Mouse (Mus musculus) lung, embryonic 14.5 days (tissue): ENCODE measurements at regions not wholly inside any gene's neighbourhood (a gene's known extent, or its start where the extent isn't known, plus 50 kb on each side); places are given as distances from the start of the nearest gene placed in this dataset.

ENCODE experiments used
- ATAC-seq: fragments of 200-750 bp; cut with Nextera tagmentation; 2 replicates; pipeline ENCODE4 v1.8.0; 2017; ENCODE audit warnings: mild to moderate bottlenecking, moderate TSS enrichment, moderate library complexity; ENCODE audit not compliant: insufficient read depth
- DNase-seq: peaks from one replicate; pipeline ENCODE4 v3.0.0-alpha.2; 2015
- H3K27ac ChIP-seq: fragments of 300-500 bp; sonication (generic); 2 replicates; pipeline ENCODE4 v1.5.1; 2014; ENCODE audit warnings: low read depth, mild to moderate bottlenecking, moderate library complexity
- H3K27me3 ChIP-seq: fragments of 300-500 bp; sonication (generic); 2 replicates; pipeline ENCODE4 v1.6.1; 2014; ENCODE audit warnings: low read length, control low read depth; ENCODE audit not compliant: insufficient read depth
- H3K36me3 ChIP-seq: fragments of 300-500 bp; sonication (generic); 2 replicates; pipeline ENCODE4 v1.6.1; 2014; ENCODE audit warnings: control low read depth; ENCODE audit not compliant: insufficient read depth
- H3K4me1 ChIP-seq: fragments of 300-500 bp; sonication (generic); 2 replicates; pipeline ENCODE4 v1.6.1; 2014; ENCODE audit warnings: antibody characterized with exemption, control low read depth; ENCODE audit not compliant: insufficient read depth
- H3K4me2 ChIP-seq: fragments of 300-500 bp; sonication (generic); 2 replicates; pipeline ENCODE4 v1.6.1; 2014; ENCODE audit warnings: mild to moderate bottlenecking
- H3K4me3 ChIP-seq: fragments of 300-500 bp; sonication (generic); 2 replicates; pipeline ENCODE4 v1.5.1; 2014; ENCODE audit warnings: low read depth, low read length
- H3K9ac ChIP-seq: fragments of 300-500 bp; sonication (generic); 2 replicates; pipeline ENCODE4 v1.6.1; 2014
- H3K9me3 ChIP-seq: fragments of 300-500 bp; sonication (generic); 2 replicates; pipeline ENCODE4 v1.6.1; 2016; ENCODE audit warnings: low read depth, low read length, control low read depth
- CTCF ChIP-seq: IDR thresholded peaks from 2 replicates; pipeline ENCODE4 v1.5.1; 2016; ENCODE audit warnings: antibody characterized with exemption, low read depth
- WGBS: fragments of 180-500 bp; shearing (Covaris S2); extraction: QIAGEN DNeasy Blood & Tissue Kit; methylation state at CpG from one replicate; pipeline ENCODE4 v1.1.7; 2014; 5-methylcytosine and 5-hydroxymethylcytosine counted together

DNA sequence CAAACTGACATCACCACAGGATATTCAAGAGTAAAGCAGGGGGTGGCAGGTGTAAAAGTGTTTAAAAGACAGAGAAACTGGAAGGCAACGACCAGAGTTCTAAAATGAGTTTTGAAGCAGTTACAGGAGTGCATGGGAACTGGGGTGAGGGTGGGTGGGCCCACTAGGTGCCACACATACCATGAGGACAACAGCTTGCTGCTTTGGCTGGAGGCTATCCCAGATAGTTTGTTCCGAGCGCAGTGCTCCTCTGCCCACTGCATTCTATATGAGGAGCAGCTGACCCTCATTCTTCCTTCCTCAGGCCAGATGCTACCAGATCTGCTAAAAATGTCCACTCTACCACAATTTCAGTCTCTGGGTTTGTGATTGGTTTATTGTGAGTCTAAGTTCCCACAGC lies 234.6 kb upstream of the 4930412O13Rik start:
- H3K4me1 ChIP-seq: no peaks in the 10 kb centered on the region
- 67% methylated on average over 3 of the region's 3 CpGs for WGBS
- ATAC-seq: no peak
- H3K4me2 ChIP-seq: no peak overlapping the region
- H3K36me3 ChIP-seq: no peaks in the 10 kb centered on the region
- H3K27ac ChIP-seq: no peak overlapping the region
- no peaks in the 10 kb centered on the region for H3K27me3 ChIP-seq
- H3K9me3 ChIP-seq: no peaks in the 10 kb centered on the region
- DNase-seq: no peak
- H3K9ac ChIP-seq: no peak overlapping the region
- no peak overlapping the region for H3K4me3 ChIP-seq
- no peak for TF ChIP-seq CTCF

DNA sequence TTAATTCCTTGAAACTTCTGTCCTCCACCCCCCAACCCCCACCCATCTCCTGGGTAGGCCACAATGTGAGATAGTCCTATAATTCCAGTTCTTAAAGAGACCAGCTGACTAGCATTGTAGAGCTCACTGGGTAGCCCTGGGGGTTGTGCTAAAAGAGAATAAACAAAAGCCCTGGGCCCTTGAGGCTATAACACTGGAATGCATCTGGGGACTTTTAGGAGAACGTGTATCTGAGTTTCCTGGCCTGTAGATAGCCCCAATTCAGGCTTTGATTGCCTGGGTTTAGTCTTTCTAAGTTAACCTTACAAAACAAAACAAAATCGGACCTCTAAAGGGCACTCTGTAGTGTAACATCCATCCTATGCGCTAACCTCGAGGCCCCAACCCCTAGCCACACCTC lies 234.1 kb upstream of the 4930412O13Rik start:
- Histone ChIP-seq H3K27ac (no peak overlapping the region), H3K9me3 (no peaks in the 10 kb centered on the region), H3K4me2 (no peak overlapping the region), H3K27me3 (no peaks in the 10 kb centered on the region), H3K9ac (no peak overlapping the region), H3K4me1 (no peaks in the 10 kb centered on the region), H3K36me3 (no peaks in the 10 kb centered on the region), H3K4me3 (no peak overlapping the region)
- WGBS: 28% methylated on average over 4 of the region's 4 CpGs
- TF ChIP-seq CTCF: no peak
- ATAC-seq (no peak), DNase-seq (no peak)

- WGBS: 90% methylated on average over 1 of the region's 1 CpGs
These were observed 231.0 kb upstream of the 4930412O13Rik start for GRCm38 (mm10) chr2:9650082-9650481.

DNA sequence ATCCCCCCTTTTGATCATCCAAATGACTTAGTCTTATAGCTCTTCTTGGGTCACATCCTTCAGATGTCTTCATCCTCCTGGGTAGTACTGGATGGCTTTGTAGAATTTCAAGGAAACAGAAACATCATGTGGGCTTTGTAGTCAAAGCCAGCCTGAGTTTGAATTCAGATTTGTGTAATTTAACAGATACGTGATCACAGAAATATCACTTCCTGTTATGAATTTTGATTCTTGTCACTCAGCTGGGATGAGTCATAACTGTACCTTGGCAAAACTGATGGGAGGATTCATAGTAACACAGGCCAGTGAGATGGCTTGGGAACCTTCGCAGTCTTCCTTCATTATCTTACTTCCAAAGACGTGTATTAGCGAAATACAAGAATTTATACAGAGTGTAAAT lies 222.2 kb upstream of the 4930412O13Rik start:
- ATAC-seq (no peak), DNase-seq (no peak)
- no peak for TF ChIP-seq CTCF
- no peaks in the 10 kb centered on the region for H3K9me3 ChIP-seq
- H3K4me2 ChIP-seq: no peak overlapping the region
- H3K27ac ChIP-seq: no peak overlapping the region
- no peaks in the 10 kb centered on the region for H3K27me3 ChIP-seq
- 85% methylated on average over 4 of the region's 4 CpGs for WGBS
- H3K36me3 ChIP-seq: no peaks in the 10 kb centered on the region
- H3K4me3 ChIP-seq: no peak overlapping the region
- H3K4me1 ChIP-seq: no peaks in the 10 kb centered on the region
- no peak overlapping the region for H3K9ac ChIP-seq

More at GRCm38 (mm10) chr2:9650082-9650481, 231.0 kb upstream of the 4930412O13Rik start:
- ATAC-seq: no peak
- Histone ChIP-seq H3K9me3 (no peaks in the 10 kb centered on the region), H3K9ac (no peak overlapping the region), H3K4me1 (no peaks in the 10 kb centered on the region), H3K36me3 (no peaks in the 10 kb centered on the region), H3K27me3 (no peaks in the 10 kb centered on the region), H3K4me3 (no peak overlapping the region), H3K4me2 (no peak overlapping the region), H3K27ac (no peak overlapping the region)
- TF ChIP-seq CTCF: no peak
- DNase-seq: no peak

DNA sequence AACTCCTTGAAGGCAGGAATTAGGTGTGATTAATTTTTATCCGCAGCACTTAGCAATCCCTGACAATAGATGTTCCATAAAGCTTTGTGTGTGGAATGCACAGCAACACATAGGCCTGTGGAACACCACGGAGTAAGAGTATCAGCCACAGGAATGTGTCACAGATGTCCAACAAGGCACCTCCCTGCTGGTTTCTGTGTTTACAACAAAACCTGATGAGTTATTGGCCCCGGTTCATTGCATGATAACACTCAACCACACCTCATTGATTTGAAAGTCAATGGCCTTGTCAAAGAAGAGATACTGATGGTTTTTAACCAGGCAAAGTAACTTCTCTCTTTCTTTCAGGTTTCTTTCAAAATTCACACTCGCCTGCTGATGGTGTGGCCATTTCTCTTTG lies 211.4 kb upstream of the 4930412O13Rik start:
- WGBS: 51% methylated on average over 4 of the region's 4 CpGs
- Histone ChIP-seq H3K4me3 (no peak overlapping the region), H3K4me1 (no peaks in the 10 kb centered on the region), H3K27me3 (no peaks in the 10 kb centered on the region), H3K9ac (no peak overlapping the region), H3K27ac (no peak overlapping the region), H3K36me3 (no peaks in the 10 kb centered on the region), H3K9me3 (no peaks in the 10 kb centered on the region), H3K4me2 (no peak overlapping the region)
- DNase-seq (no peak), ATAC-seq (no peak)
- no peak for TF ChIP-seq CTCF

GRCm38 (mm10) chr2:9681691-9682152 lies 199.3 kb upstream of the 4930412O13Rik start:
- no peak overlapping the region for H3K9ac ChIP-seq
- WGBS: 41% methylated on average over 7 of the region's 7 CpGs
- DNase-seq (peak; percentile 43), ATAC-seq (no peak)
- H3K4me3 ChIP-seq: no peak overlapping the region
- no peaks in the 10 kb centered on the region for H3K9me3 ChIP-seq
- no peaks in the 10 kb centered on the region for H3K36me3 ChIP-seq
- no peaks in the 10 kb centered on the region for H3K27me3 ChIP-seq
- H3K4me2 ChIP-seq: no peak overlapping the region
- H3K27ac ChIP-seq: no peak overlapping the region
- no peaks in the 10 kb centered on the region for H3K4me1 ChIP-seq
- no peak for TF ChIP-seq CTCF

DNA sequence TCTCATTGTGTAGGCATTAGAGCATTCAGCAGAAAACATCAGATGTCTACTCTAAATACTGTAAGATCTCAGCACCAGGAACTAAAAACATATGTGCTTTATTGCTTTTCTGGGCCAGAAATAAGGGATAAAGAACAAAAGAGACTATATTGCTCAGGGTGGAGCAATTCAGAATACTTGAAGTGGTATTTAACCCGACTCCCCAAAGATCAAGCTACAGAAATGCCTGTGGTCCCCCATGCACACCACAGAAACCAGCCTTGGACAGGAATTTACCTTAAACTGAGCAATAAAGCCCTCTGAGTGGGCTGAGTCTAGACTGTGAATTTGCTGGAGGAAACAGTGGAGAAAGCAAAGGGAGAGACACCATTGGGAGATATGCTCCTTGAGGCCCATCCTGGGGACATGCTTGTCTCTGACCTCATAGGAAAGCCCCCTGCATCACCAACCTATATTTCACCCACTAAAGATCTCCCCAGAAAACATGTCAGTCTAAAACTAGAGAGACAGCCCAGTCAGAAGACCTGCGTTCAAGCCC lies 197.3 kb upstream of the 4930412O13Rik start:
- H3K9ac ChIP-seq: no peak overlapping the region
- no peaks in the 10 kb centered on the region for H3K4me1 ChIP-seq
- no peaks in the 10 kb centered on the region for H3K27me3 ChIP-seq
- no peaks in the 10 kb centered on the region for H3K9me3 ChIP-seq
- DNase-seq: no peak
- no peak overlapping the region for H3K4me3 ChIP-seq
- H3K27ac ChIP-seq: no peak overlapping the region
- no peaks in the 10 kb centered on the region for H3K36me3 ChIP-seq
- no peak overlapping the region for H3K4me2 ChIP-seq
- WGBS: 93% methylated on average over 2 of the region's 2 CpGs
- no peak for ATAC-seq
- TF ChIP-seq CTCF: no peak

- no peak for DNase-seq
- no peaks in the 10 kb centered on the region for H3K4me1 ChIP-seq
- no peak for TF ChIP-seq CTCF
- H3K27ac ChIP-seq: no peak overlapping the region
- 85% methylated on average over 7 of the region's 7 CpGs for WGBS
- no peaks in the 10 kb centered on the region for H3K9me3 ChIP-seq
- no peaks in the 10 kb centered on the region for H3K27me3 ChIP-seq
- H3K4me2 ChIP-seq: no peak overlapping the region
- no peaks in the 10 kb centered on the region for H3K36me3 ChIP-seq
- no peak for ATAC-seq
- H3K9ac ChIP-seq: no peak overlapping the region
- H3K4me3 ChIP-seq: no peak overlapping the region
These were observed 192.9 kb upstream of the 4930412O13Rik start for GRCm38 (mm10) chr2:9688176-9688575.
